Mouse (Mus musculus): ENCODE measurements around the gene Glt8d1. TPM values are rescaled to one million over a fixed set of nuclear protein-coding genes. Genes with fewer than 3 reads are reported as not detected.
A peak's percentile ranks its signal among the peaks of the same experiment; 100 is the strongest.

Glt8d1 gene
- 67.9 and 70.2 TPM in 2 replicates for polyA plus RNA-seq (2015; fragmentation: Nextera tagmentation; extraction: Ambion mirVana)

GRCm38 (mm10) chr14:31001307-31002205 is at the start of gene Glt8d1, which contains the start of gene Spcs1:
Gene Glt8d1, plus strand, starts transcription at chr14:31001400.
Gene Spcs1, minus strand, starts transcription at chr14:31001672.
- Histone ChIP-seq H3K9ac (ENCODE audit: low read length) (peak within 1 kb of the TSS; percentile 96), H3K27ac (ENCODE audit: low read length) (peak within 1 kb of the TSS; percentile 95), H3K36me3 (ENCODE audit: control insufficient read depth, insufficient read depth, low read length) (no peaks in the 10 kb centered on the region), H3K4me3 (ENCODE audit: low read length) (peak within 1 kb of the TSS; percentile 96), H3K4me1 (replicated peaks; ENCODE audit: control insufficient read depth, insufficient read depth, low read length) (peaks cover 10% of the 10 kb centered on the region), H3K9me3 (ENCODE audit: control insufficient read depth, low read length) (no peaks in the 10 kb centered on the region), H3K27me3 (ENCODE audit: control insufficient read depth, insufficient read depth, low read depth, low read length) (no peaks in the 10 kb centered on the region), H3K4me2 (ENCODE audit: low read depth, low read length) (peak within 1 kb of the TSS; percentile 84)
- WGBS: under 1% methylated on average over 72 of the region's 84 CpGs
- peak; percentile 95 for ATAC-seq (ENCODE audit: low read depth)

GRCm38 (mm10) chr14:30958517-30958916 is 42.7 kb upstream of the Glt8d1 start:
- ATAC-seq (ENCODE audit: low read depth): no peak
- H3K9ac ChIP-seq (ENCODE audit: low read length): no peak overlapping the region
- no peak overlapping the region for H3K4me2 ChIP-seq (ENCODE audit: low read depth, low read length)
- no peaks in the 10 kb centered on the region for H3K9me3 ChIP-seq (ENCODE audit: control insufficient read depth, low read length)
- no peak overlapping the region for H3K27ac ChIP-seq (ENCODE audit: low read length)
- 61% methylated on average over 2 of the region's 2 CpGs for WGBS
- peaks cover 3% of the 10 kb centered on the region; the same call in 1 of the 2 replicates for H3K36me3 ChIP-seq (ENCODE audit: control insufficient read depth, insufficient read depth, low read length)
- no peak overlapping the region for H3K4me3 ChIP-seq (ENCODE audit: low read length)
- no peaks in the 10 kb centered on the region for H3K27me3 ChIP-seq (ENCODE audit: control insufficient read depth, insufficient read depth, low read depth, low read length)
- H3K4me1 ChIP-seq (replicated peaks; ENCODE audit: control insufficient read depth, insufficient read depth, low read length): no peaks in the 10 kb centered on the region

GRCm38 (mm10) chr14:30959031-30959430 is 42.2 kb upstream of the Glt8d1 start:
- no peak overlapping the region for H3K9ac ChIP-seq (ENCODE audit: low read length)
- H3K4me2 ChIP-seq (ENCODE audit: low read depth, low read length): no peak overlapping the region
- no peaks in the 10 kb centered on the region for H3K9me3 ChIP-seq (ENCODE audit: control insufficient read depth, low read length)
- ATAC-seq (ENCODE audit: low read depth): no peak
- H3K36me3 ChIP-seq (ENCODE audit: control insufficient read depth, insufficient read depth, low read length): peaks cover 3% of the 10 kb centered on the region; the same call in 1 of the 2 replicates
- WGBS: 78% methylated on average over 4 of the region's 4 CpGs
- H3K4me1 ChIP-seq (replicated peaks; ENCODE audit: control insufficient read depth, insufficient read depth, low read length): no peaks in the 10 kb centered on the region
- H3K4me3 ChIP-seq (ENCODE audit: low read length): no peak overlapping the region
- H3K27me3 ChIP-seq (ENCODE audit: control insufficient read depth, insufficient read depth, low read depth, low read length): no peaks in the 10 kb centered on the region
- H3K27ac ChIP-seq (ENCODE audit: low read length): no peak overlapping the region

GRCm38 (mm10) chr14:30960366-30960765 is 40.8 kb upstream of the Glt8d1 start:
- Histone ChIP-seq H3K36me3 (ENCODE audit: control insufficient read depth, insufficient read depth, low read length) (no peaks in the 10 kb centered on the region), H3K27me3 (ENCODE audit: control insufficient read depth, insufficient read depth, low read depth, low read length) (no peaks in the 10 kb centered on the region), H3K9me3 (ENCODE audit: control insufficient read depth, low read length) (no peaks in the 10 kb centered on the region), H3K27ac (ENCODE audit: low read length) (no peak overlapping the region), H3K4me3 (ENCODE audit: low read length) (no peak overlapping the region), H3K4me1 (replicated peaks; ENCODE audit: control insufficient read depth, insufficient read depth, low read length) (no peaks in the 10 kb centered on the region), H3K4me2 (ENCODE audit: low read depth, low read length) (no peak overlapping the region), H3K9ac (ENCODE audit: low read length) (no peak overlapping the region)
- 84% methylated on average over 1 of the region's 1 CpGs for WGBS
- ATAC-seq (ENCODE audit: low read depth): no peak

- H3K4me3 ChIP-seq (ENCODE audit: low read length): no peak overlapping the region
- H3K4me2 ChIP-seq (ENCODE audit: low read depth, low read length): no peak overlapping the region
- no peaks in the 10 kb centered on the region for H3K9me3 ChIP-seq (ENCODE audit: control insufficient read depth, low read length)
- H3K27ac ChIP-seq (ENCODE audit: low read length): 0 out of 2 replicates have a peak overlapping the region, but pooled peaks have one; percentile 13
- 72% methylated on average over 6 of the region's 6 CpGs for whole genome bisulfite sequencing
- H3K4me1 ChIP-seq (replicated peaks; ENCODE audit: control insufficient read depth, insufficient read depth, low read length): no peaks in the 10 kb centered on the region
- no peaks in the 10 kb centered on the region for H3K27me3 ChIP-seq (ENCODE audit: control insufficient read depth, insufficient read depth, low read depth, low read length)
- ATAC-seq (ENCODE audit: low read depth): peak; percentile 62; the same call in 1 of the 2 replicates
- peaks cover 9% of the 10 kb centered on the region for H3K36me3 ChIP-seq (ENCODE audit: control insufficient read depth, insufficient read depth, low read length)
- H3K9ac ChIP-seq (ENCODE audit: low read length): no peak overlapping the region
Measured at GRCm38 (mm10) chr14:30974204-30974603, 27.0 kb upstream of the Glt8d1 start.

GRCm38 (mm10) chr14:30976222-30976621 is 25.0 kb upstream of the Glt8d1 start:
- no peak for ATAC-seq (ENCODE audit: low read depth)
- Histone ChIP-seq H3K4me1 (replicated peaks; ENCODE audit: control insufficient read depth, insufficient read depth, low read length) (no peaks in the 10 kb centered on the region), H3K36me3 (ENCODE audit: control insufficient read depth, insufficient read depth, low read length) (peaks cover 3% of the 10 kb centered on the region; the same call in 1 of the 2 replicates), H3K9ac (ENCODE audit: low read length) (no peak overlapping the region), H3K9me3 (ENCODE audit: control insufficient read depth, low read length) (no peaks in the 10 kb centered on the region), H3K27ac (ENCODE audit: low read length) (no peak overlapping the region), H3K4me3 (ENCODE audit: low read length) (no peak overlapping the region), H3K4me2 (ENCODE audit: low read depth, low read length) (no peak overlapping the region), H3K27me3 (ENCODE audit: control insufficient read depth, insufficient read depth, low read depth, low read length) (no peaks in the 10 kb centered on the region)
- WGBS: 63% methylated on average over 3 of the region's 3 CpGs

- H3K27me3 ChIP-seq (ENCODE audit: control insufficient read depth, insufficient read depth, low read depth, low read length): no peaks in the 10 kb centered on the region
- no peaks in the 10 kb centered on the region for H3K9me3 ChIP-seq (ENCODE audit: control insufficient read depth, low read length)
- ATAC-seq (ENCODE audit: low read depth): no peak
- peaks cover 6% of the 10 kb centered on the region for H3K4me1 ChIP-seq (replicated peaks; ENCODE audit: control insufficient read depth, insufficient read depth, low read length)
- H3K4me3 ChIP-seq (ENCODE audit: low read length): no peak overlapping the region
- H3K36me3 ChIP-seq (ENCODE audit: control insufficient read depth, insufficient read depth, low read length): no peaks in the 10 kb centered on the region
- no peak overlapping the region for H3K9ac ChIP-seq (ENCODE audit: low read length)
- no peak overlapping the region for H3K27ac ChIP-seq (ENCODE audit: low read length)
- H3K4me2 ChIP-seq (ENCODE audit: low read depth, low read length): no peak overlapping the region
Measured at GRCm38 (mm10) chr14:30996417-30996816, 4.8 kb upstream of the Glt8d1 start.

GRCm38 (mm10) chr14:31000356-31000755 is 844 bp upstream of the Glt8d1 start:
- Histone ChIP-seq H3K4me3 (ENCODE audit: low read length) (peak overlapping the region; percentile 96), H3K27me3 (ENCODE audit: control insufficient read depth, insufficient read depth, low read depth, low read length) (no peaks in the 10 kb centered on the region), H3K4me1 (replicated peaks; ENCODE audit: control insufficient read depth, insufficient read depth, low read length) (peaks cover 10% of the 10 kb centered on the region), H3K9ac (ENCODE audit: low read length) (peak overlapping the region; percentile 96), H3K9me3 (ENCODE audit: control insufficient read depth, low read length) (no peaks in the 10 kb centered on the region), H3K4me2 (ENCODE audit: low read depth, low read length) (peak overlapping the region; percentile 84), H3K36me3 (ENCODE audit: control insufficient read depth, insufficient read depth, low read length) (no peaks in the 10 kb centered on the region), H3K27ac (ENCODE audit: low read length) (no peak overlapping the region)
- WGBS: 49% methylated on average over 10 of the region's 10 CpGs
- ATAC-seq (ENCODE audit: low read depth): no peak

GRCm38 (mm10) chr14:31000816-31001306 is 339 bp upstream of the Glt8d1 start:
- ATAC-seq (ENCODE audit: low read depth): peak; percentile 17; the same call in 1 of the 2 replicates
- Histone ChIP-seq H3K4me1 (replicated peaks; ENCODE audit: control insufficient read depth, insufficient read depth, low read length) (peaks cover 10% of the 10 kb centered on the region), H3K9me3 (ENCODE audit: control insufficient read depth, low read length) (no peaks in the 10 kb centered on the region), H3K4me3 (ENCODE audit: low read length) (peak overlapping the region; percentile 96), H3K36me3 (ENCODE audit: control insufficient read depth, insufficient read depth, low read length) (no peaks in the 10 kb centered on the region), H3K9ac (ENCODE audit: low read length) (peak overlapping the region; percentile 96), H3K4me2 (ENCODE audit: low read depth, low read length) (peak overlapping the region; percentile 84), H3K27ac (ENCODE audit: low read length) (peak overlapping the region; percentile 25), H3K27me3 (ENCODE audit: control insufficient read depth, insufficient read depth, low read depth, low read length) (no peaks in the 10 kb centered on the region)
- WGBS: under 1% methylated on average over 21 of the region's 21 CpGs

All from lung, embryonic 16.5 days (tissue).